Comparison of ENCODE assay signal across 21 mouse cellular contexts in the genomic region with DNA sequence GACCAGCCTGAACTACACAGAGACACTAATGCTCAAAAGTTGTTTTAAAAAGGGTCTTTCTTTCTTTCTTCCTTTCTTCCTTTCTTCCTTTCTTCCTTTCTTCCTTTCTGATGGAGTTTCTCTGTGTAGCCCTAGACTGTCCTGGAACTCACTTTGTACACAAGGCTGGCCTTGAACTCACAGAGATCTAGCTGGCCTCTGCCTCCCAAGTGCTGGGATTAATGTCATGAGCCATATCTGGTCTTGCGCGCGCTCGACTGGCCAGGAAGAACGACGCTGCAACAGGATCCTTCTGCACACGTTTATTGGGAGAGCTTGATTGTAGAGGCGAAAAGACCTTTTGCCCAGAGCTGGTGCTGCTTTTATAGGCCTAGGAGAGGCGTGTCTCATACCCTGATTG. TPM values are rescaled to one million over a fixed set of nuclear protein-coding genes. Genes with fewer than 3 reads are reported as not detected.
A peak's percentile ranks its signal among the peaks of the same experiment; 100 is the strongest.
DNase-seq lines count a peak whose midpoint lies in the region; ATAC-seq and TF ChIP-seq lines count a peak whose summit lies in the region.
"Not testable (repeated sequence)": the region's sequence is repeated elsewhere in the genome, so short reads cannot be mapped to it uniquely, and the experiment has no call there.
"Had no signal": no experiment of that assay in that cellular context is flagged by ENCODE, and none has a peak within 500 bp of the region (broad histone marks: within the 10 kb centered on the region; RNA-seq: fewer than 3 reads in every experiment).

No protein-coding gene starts in this region.

- H3K4me1 ChIP-seq in midbrain, embryonic 11.5 days (ENCODE audit: control insufficient read depth, insufficient read depth, low read length), result not testable (repeated sequence)

- H3K36me3 ChIP-seq in midbrain, embryonic 11.5 days (ENCODE audit: control insufficient read depth, insufficient read depth, low read length), result not testable (repeated sequence)

- not testable (repeated sequence) for H3K9me3 ChIP-seq in midbrain, embryonic 11.5 days (ENCODE audit: control insufficient read depth, low read length)

- not testable (repeated sequence) for H3K4me3 ChIP-seq in gastrocnemius, adult 2 months; midbrain, embryonic 11.5 days (ENCODE audit: low read depth, low read length)

- not testable (repeated sequence) for H3K4me2 ChIP-seq in midbrain, embryonic 11.5 days

- intact Hi-C loops in gastrocnemius, adult 2 months (cut with DNase I), result loop anchor here (10.0 kb wide), 1 partner anchor 243 kb away; a partner anchor contains a TSS

- not testable (repeated sequence) for ATAC-seq in midbrain, embryonic 11.5 days (ENCODE audit: low FRiP score)

- peak overlapping the region; percentile 88 for H3K27ac ChIP-seq in gastrocnemius, adult 2 months
- H3K27ac ChIP-seq in midbrain, embryonic 11.5 days (ENCODE audit: low read depth, low read length), result not testable (repeated sequence)

- WGBS in midbrain, embryonic 11.5 days, result 91% methylated on average over 7 of the region's 9 CpGs

- H3K9ac ChIP-seq in midbrain, embryonic 11.5 days (ENCODE audit: low read length), result not testable (repeated sequence)

- H3K27me3 ChIP-seq in midbrain, embryonic 11.5 days (ENCODE audit: control insufficient read depth, insufficient read depth, low read length), result not testable (repeated sequence)

- TF ChIP-seq CTCF in gastrocnemius, adult 2 months (IDR thresholded peaks at IDR 0.05), result not testable (repeated sequence)

- DNase-seq in gastrocnemius, adult 2 months, result not testable (repeated sequence)
- peak; percentile 52 for DNase-seq in heart, adult 11 months
- DNase-seq in kidney, postnatal 10 days, result peak; percentile 1
- DNase-seq in midbrain, embryonic 11.5 days (ENCODE audit: low spot score, missing footprints), result peak; percentile 65

RNA-seq across cellular contexts. Expression of a gene that starts 17.0 kb away (rescaled TPM):
- 100 to 1,000 TPM; 590 to 675 TPM for total RNA-seq in gastrocnemius, adult 2 months (2021)
- polyA plus RNA-seq in midbrain, embryonic 11.5 days (2014; fragmentation: Nextera tagmentation; extraction: Ambion mirVana), result 1.3 and 1.7 TPM in 2 replicates
- total RNA-seq: adrenal gland, postnatal 25 days; adrenal gland, postnatal 36 days; CH12.LX; G1E; MEL had no signal
- polyA plus RNA-seq: activated CD4-positive, CD25-positive, alpha-beta regulatory T cell, adult 4 months; G1E; Patski had no signal

RNA-seq across cellular contexts. Expression of a gene that starts 49.8 kb away (rescaled TPM):
- 100 to 1,000 TPM; 541 to 557 TPM for total RNA-seq in gastrocnemius, adult 2 months (2021)
- 54.0 and 55.9 TPM in 2 replicates for polyA plus RNA-seq in midbrain, embryonic 11.5 days (2014; fragmentation: Nextera tagmentation; extraction: Ambion mirVana)

RNA-seq across cellular contexts. Expression of a gene that starts 55.9 kb away (rescaled TPM):
- not detected for total RNA-seq in gastrocnemius, adult 2 months (2021)
- polyA plus RNA-seq in midbrain, embryonic 11.5 days (2014; fragmentation: Nextera tagmentation; extraction: Ambion mirVana), result not detected in 2 replicates
- total RNA-seq: adrenal gland, adult 18-20 months; adrenal gland, adult 2 months; adrenal gland, adult 8-10 months; adrenal gland, postnatal 10 days; adrenal gland, postnatal 14 days; adrenal gland, postnatal 25 days; adrenal gland, postnatal 36 days; adrenal gland, postnatal 4 days; ES-E14; MEL had no signal
- polyA plus RNA-seq: adrenal gland, adult 2 months; brain, embryonic 14.5 days; C2C12; CD4-positive, CD25-positive, alpha-beta regulatory T cell, adult 4 months; G1E; Patski had no signal
